Mouse (Mus musculus) kidney, adult 2 months (tissue): ENCODE results near the gene Gm9837.

ENCODE experiments used
- CTCF ChIP-seq: fragments of 200-500 bp; conservative IDR thresholded peaks from 2 replicates; pipeline ENCODE4 v1.5.1; 2011; ENCODE audit warnings: low read depth, mild to moderate bottlenecking, control low read depth, low read length, moderate library complexity, mixed read lengths; ENCODE audit not compliant: insufficient read depth, insufficient read length
- POLR2A ChIP-seq: fragments of 200-500 bp; IDR thresholded peaks from one replicate; pipeline ENCODE4 v1.6.1; 2011; ENCODE audit warnings: low read depth, low read length, control low read depth

- TF ChIP-seq POLR2A (no peak), CTCF (no peak)
These were observed 10.9 kb upstream of the Gm9837 start for GRCm38 (mm10) chr11:53481088-53481730.
